Mouse (Mus musculus) midbrain, embryonic 16.5 days (tissue): ENCODE measurements around the gene Gm17542. TPM values are rescaled to one million over a fixed set of nuclear protein-coding genes. Genes with fewer than 3 reads are reported as not detected.
"Not testable (repeated sequence)": the region's sequence is repeated elsewhere in the genome, so short reads cannot be mapped to it uniquely, and the experiment has no call there.

Experiments used
- ATAC-seq: fragments of 200-750 bp; cut with Nextera tagmentation; 2 replicates; pipeline ENCODE4 v1.8.0; 2017; ENCODE audit warnings: moderate TSS enrichment
- H3K27ac ChIP-seq: fragments of 300-500 bp; sonication (generic); 2 replicates; pipeline ENCODE4 v1.5.1; 2014; ENCODE audit warnings: mild to moderate bottlenecking, low read length, mixed read lengths
- H3K27me3 ChIP-seq: fragments of 300-500 bp; sonication (generic); 2 replicates; pipeline ENCODE4 v1.6.1; 2014; ENCODE audit warnings: low read depth, low read length, mixed read lengths; ENCODE audit not compliant: control insufficient read depth, insufficient read depth
- H3K36me3 ChIP-seq: fragments of 300-500 bp; sonication (generic); 2 replicates; pipeline ENCODE4 v1.6.1; 2014; ENCODE audit warnings: mild to moderate bottlenecking, low read length, moderate library complexity, mixed read lengths; ENCODE audit not compliant: control insufficient read depth, insufficient read depth
- H3K4me1 ChIP-seq: fragments of 300-500 bp; sonication (generic); 2 replicates; pipeline ENCODE4 v1.6.1; 2014; ENCODE audit warnings: mild to moderate bottlenecking, low read length, mixed read lengths; ENCODE audit not compliant: control insufficient read depth, insufficient read depth
- H3K4me2 ChIP-seq: fragments of 300-500 bp; sonication (generic); 2 replicates; pipeline ENCODE4 v1.6.1; 2014; ENCODE audit warnings: mild to moderate bottlenecking, low read length, mixed read lengths
- H3K4me3 ChIP-seq: fragments of 300-500 bp; sonication (generic); 2 replicates; pipeline ENCODE4 v1.5.1; 2014; ENCODE audit warnings: low read depth, mild to moderate bottlenecking, low read length, moderate library complexity, mixed read lengths
- H3K9ac ChIP-seq: fragments of 300-500 bp; sonication (generic); 2 replicates; pipeline ENCODE4 v1.6.1; 2014; ENCODE audit warnings: low read depth, low read length, mixed read lengths
- H3K9me3 ChIP-seq: fragments of 300-500 bp; sonication (generic); replicated peaks from 2 replicates; pipeline ENCODE4 v1.6.1; 2014; ENCODE audit warnings: mild to moderate bottlenecking, low read length, mixed read lengths; ENCODE audit not compliant: control insufficient read depth, poor library complexity, severe bottlenecking
- WGBS: fragments of 180-500 bp; shearing (Covaris S2); extraction: QIAGEN DNeasy Blood & Tissue Kit; methylation state at CpG from one replicate; pipeline ENCODE4 v1.1.7; 2014; 5-methylcytosine and 5-hydroxymethylcytosine counted together
- polyA plus RNA-seq: library from polyadenylated mRNA; unstranded; fragments of >200 nt; fragmentation: Nextera tagmentation; extraction: Ambion mirVana; gene quantifications from 2 replicates; pipeline ENCODE4 v1.2.1, GENCODE M21; 2015

Gene Gm17542
- polyA plus RNA-seq, result not detected in 2 replicates

GRCm38 (mm10) chr10:58718110-58718509 lies at the start of gene Gm17542:
Gm17542 (minus strand) TSS chr10:58718210.
- H3K9me3 ChIP-seq, H3K36me3 ChIP-seq, H3K9ac ChIP-seq, H3K4me2 ChIP-seq, ATAC-seq, H3K4me1 ChIP-seq, H3K4me3 ChIP-seq, H3K27ac ChIP-seq, H3K27me3 ChIP-seq: not testable (repeated sequence)

GRCm38 (mm10) chr10:58739779-58740178 lies 21.8 kb upstream of the Gm17542 start:
- H3K4me2 ChIP-seq, result no peak overlapping the region
- no peak overlapping the region for H3K4me3 ChIP-seq
- no peaks in the 10 kb centered on the region for H3K36me3 ChIP-seq
- ATAC-seq, result no peak
- no peak overlapping the region for H3K27ac ChIP-seq
- H3K27me3 ChIP-seq, result no peaks in the 10 kb centered on the region
- H3K9ac ChIP-seq, result no peak overlapping the region
- no peaks in the 10 kb centered on the region for H3K9me3 ChIP-seq
- no peaks in the 10 kb centered on the region for H3K4me1 ChIP-seq

GRCm38 (mm10) chr10:58738152-58738551 lies 20.1 kb upstream of the Gm17542 start:
- ATAC-seq, result no peak
- WGBS, result 87% methylated on average over 7 of the region's 7 CpGs
- no peak overlapping the region for H3K4me3 ChIP-seq
- H3K4me2 ChIP-seq, result no peak overlapping the region
- H3K9ac ChIP-seq, result no peak overlapping the region
- H3K36me3 ChIP-seq, result no peaks in the 10 kb centered on the region
- H3K27ac ChIP-seq, result no peak overlapping the region
- H3K4me1 ChIP-seq, result no peaks in the 10 kb centered on the region
- no peaks in the 10 kb centered on the region for H3K27me3 ChIP-seq
- H3K9me3 ChIP-seq, result no peaks in the 10 kb centered on the region

- no peak overlapping the region for H3K9ac ChIP-seq
- H3K4me2 ChIP-seq, result peak overlapping the region; percentile 13; the same call in 1 of the 2 replicates
- H3K4me1 ChIP-seq, result peaks cover 4% of the 10 kb centered on the region
- H3K36me3 ChIP-seq, result no peaks in the 10 kb centered on the region
- no peaks in the 10 kb centered on the region for H3K9me3 ChIP-seq
- no peak for ATAC-seq
- 69% methylated on average over 3 of the region's 3 CpGs for WGBS
- no peak overlapping the region for H3K27ac ChIP-seq
- no peak overlapping the region for H3K4me3 ChIP-seq
- no peaks in the 10 kb centered on the region for H3K27me3 ChIP-seq
Observed at GRCm38 (mm10) chr10:58714789-58715148, 3.2 kb downstream of the Gm17542 start.

- Histone ChIP-seq H3K27me3 (no peaks in the 10 kb centered on the region), H3K27ac (no peak overlapping the region), H3K9ac (no peak overlapping the region), H3K4me3 (no peak overlapping the region), H3K36me3 (no peaks in the 10 kb centered on the region), H3K9me3 (no peaks in the 10 kb centered on the region), H3K4me2 (peak overlapping the region; percentile 13), H3K4me1 (peaks cover 4% of the 10 kb centered on the region)
- 50% methylated on average over 24 of the region's 24 CpGs for WGBS
- ATAC-seq, result no peak
Observed at GRCm38 (mm10) chr10:58713855-58714788, 3.9 kb downstream of the Gm17542 start.

GRCm38 (mm10) chr10:58713225-58713624 lies 4.8 kb downstream of the Gm17542 start:
- 87% methylated on average over 7 of the region's 7 CpGs for WGBS
- Histone ChIP-seq H3K36me3 (no peaks in the 10 kb centered on the region), H3K4me1 (peaks cover 4% of the 10 kb centered on the region), H3K27ac (no peak overlapping the region), H3K4me3 (no peak overlapping the region), H3K9me3 (no peaks in the 10 kb centered on the region), H3K4me2 (no peak overlapping the region), H3K9ac (no peak overlapping the region), H3K27me3 (no peaks in the 10 kb centered on the region)
- ATAC-seq, result no peak

GRCm38 (mm10) chr10:58709021-58709420 lies 9.0 kb downstream of the Gm17542 start:
- Histone ChIP-seq H3K9ac (no peak overlapping the region), H3K9me3 (no peaks in the 10 kb centered on the region), H3K4me3 (no peak overlapping the region), H3K36me3 (no peaks in the 10 kb centered on the region), H3K4me1 (peaks cover 4% of the 10 kb centered on the region), H3K27me3 (no peaks in the 10 kb centered on the region), H3K27ac (no peak overlapping the region), H3K4me2 (no peak overlapping the region)
- WGBS, result 90% methylated on average over 4 of the region's 4 CpGs
- ATAC-seq, result no peak

GRCm38 (mm10) chr10:58700578-58700977 lies 17.4 kb downstream of the Gm17542 start:
- Histone ChIP-seq H3K4me1 (peaks cover 11% of the 10 kb centered on the region), H3K9me3 (no peaks in the 10 kb centered on the region), H3K36me3 (no peaks in the 10 kb centered on the region), H3K27me3 (no peaks in the 10 kb centered on the region), H3K4me3 (no peak overlapping the region), H3K4me2 (no peak overlapping the region), H3K27ac (0 out of 2 replicates have a peak overlapping the region, but pooled peaks have one; percentile 17), H3K9ac (no peak overlapping the region)
- WGBS, result 43% methylated on average over 6 of the region's 6 CpGs
- peak; percentile 76 for ATAC-seq

- peak; percentile 85 for ATAC-seq
- Histone ChIP-seq H3K36me3 (no peaks in the 10 kb centered on the region), H3K4me3 (no peak overlapping the region), H3K4me1 (peaks cover 11% of the 10 kb centered on the region), H3K27ac (peak overlapping the region; percentile 39; the same call in 1 of the 2 replicates), H3K9me3 (no peaks in the 10 kb centered on the region), H3K27me3 (no peaks in the 10 kb centered on the region), H3K4me2 (no peak overlapping the region), H3K9ac (no peak overlapping the region)
- 21% methylated on average over 4 of the region's 4 CpGs for WGBS
Observed at GRCm38 (mm10) chr10:58700160-58700559, 17.9 kb downstream of the Gm17542 start.
